Mouse (Mus musculus): ENCODE results near the gene AI481877. TPM values are rescaled to one million over a fixed set of nuclear protein-coding genes. Genes with fewer than 3 reads are reported as not detected.
A peak's percentile ranks its signal among the peaks of the same experiment; 100 is the strongest.

AI481877 gene
- polyA plus RNA-seq, 1 experiment from 2014 or later, result not detected

GRCm38 (mm10) chr4:59007974-59008373 is 130.8 kb downstream of the AI481877 start:
- Histone ChIP-seq H3K9me3 (no peaks in the 10 kb centered on the region), H3K27me3 (ENCODE audit: poor library complexity, severe bottlenecking) (no peaks in the 10 kb centered on the region), H3K27ac (no peak overlapping the region), H3K36me3 (replicated peaks) (no peaks in the 10 kb centered on the region), H3K4me1 (peaks cover 38% of the 10 kb centered on the region), H3K4me3 (no peak overlapping the region)
- WGBS, result 80% methylated on average over 5 of the region's 5 CpGs
- no peak for DNase-seq (ENCODE audit: extremely low spot score, low spot score)

- H3K27me3 ChIP-seq (ENCODE audit: poor library complexity, severe bottlenecking), result no peaks in the 10 kb centered on the region
- WGBS, result 75% methylated on average over 6 of the region's 6 CpGs
- no peak for DNase-seq (ENCODE audit: extremely low spot score, low spot score)
Observed at GRCm38 (mm10) chr4:59007016-59007415, 131.8 kb downstream of the AI481877 start.

GRCm38 (mm10) chr4:59006211-59006610 is 132.6 kb downstream of the AI481877 start:
- no peaks in the 10 kb centered on the region for H3K27me3 ChIP-seq (ENCODE audit: poor library complexity, severe bottlenecking)
- H3K4me3 ChIP-seq, result no peak overlapping the region
- H3K4me1 ChIP-seq, result peaks cover 44% of the 10 kb centered on the region
- DNase-seq (ENCODE audit: extremely low spot score, low spot score), result no peak
- 67% methylated on average over 8 of the region's 8 CpGs for WGBS
- H3K9me3 ChIP-seq, result no peaks in the 10 kb centered on the region
- H3K27ac ChIP-seq, result no peak overlapping the region
- no peaks in the 10 kb centered on the region for H3K36me3 ChIP-seq (replicated peaks)

More at GRCm38 (mm10) chr4:59007016-59007415, 131.8 kb downstream of the AI481877 start:
- H3K27ac ChIP-seq, result no peak overlapping the region
- peaks cover 44% of the 10 kb centered on the region for H3K4me1 ChIP-seq
- H3K36me3 ChIP-seq (replicated peaks), result no peaks in the 10 kb centered on the region
- H3K9me3 ChIP-seq, result no peaks in the 10 kb centered on the region
- no peak overlapping the region for H3K4me3 ChIP-seq

- H3K36me3 ChIP-seq (replicated peaks), result no peaks in the 10 kb centered on the region
- H3K27me3 ChIP-seq (ENCODE audit: poor library complexity, severe bottlenecking), result no peaks in the 10 kb centered on the region
- peak overlapping the region; percentile 93 for H3K27ac ChIP-seq
- WGBS, result 45% methylated on average over 7 of the region's 7 CpGs
- H3K4me3 ChIP-seq, result peak overlapping the region; percentile 90
- DNase-seq (ENCODE audit: extremely low spot score, low spot score), result no peak
- peaks cover 44% of the 10 kb centered on the region for H3K4me1 ChIP-seq
- H3K9me3 ChIP-seq, result no peaks in the 10 kb centered on the region
Observed at GRCm38 (mm10) chr4:59003806-59004200, 135.0 kb downstream of the AI481877 start.

- peak; percentile 92 for DNase-seq (ENCODE audit: extremely low spot score, low spot score)
- H3K36me3 ChIP-seq (replicated peaks), result no peaks in the 10 kb centered on the region
- peak within 1 kb of the TSS; percentile 93 for H3K27ac ChIP-seq
- under 1% methylated on average over 87 of the region's 89 CpGs for WGBS
- no peaks in the 10 kb centered on the region for H3K27me3 ChIP-seq (ENCODE audit: poor library complexity, severe bottlenecking)
- no peaks in the 10 kb centered on the region for H3K9me3 ChIP-seq
- H3K4me3 ChIP-seq, result peak within 1 kb of the TSS; percentile 90
- H3K4me1 ChIP-seq, result peaks cover 44% of the 10 kb centered on the region
Observed at GRCm38 (mm10) chr4:59002948-59003805, 135.6 kb downstream of the AI481877 start, which contains the start of gene Gm20503. Gene Gm20503 (plus strand): TSS chr4:59003210.

- Histone ChIP-seq H3K27ac (no peak overlapping the region), H3K9me3 (no peaks in the 10 kb centered on the region), H3K4me3 (no peak overlapping the region), H3K36me3 (replicated peaks) (no peaks in the 10 kb centered on the region), H3K4me1 (peaks cover 29% of the 10 kb centered on the region), H3K27me3 (ENCODE audit: poor library complexity, severe bottlenecking) (no peaks in the 10 kb centered on the region)
- 5% methylated on average over 2 of the region's 2 CpGs for WGBS
- no peak for DNase-seq (ENCODE audit: extremely low spot score, low spot score)
Observed at GRCm38 (mm10) chr4:59000614-59001013, 138.2 kb downstream of the AI481877 start.

GRCm38 (mm10) chr4:58999686-59000085 is 139.1 kb downstream of the AI481877 start:
- Histone ChIP-seq H3K9me3 (no peaks in the 10 kb centered on the region), H3K4me1 (peaks cover 20% of the 10 kb centered on the region), H3K27me3 (ENCODE audit: poor library complexity, severe bottlenecking) (no peaks in the 10 kb centered on the region), H3K36me3 (replicated peaks) (no peaks in the 10 kb centered on the region), H3K27ac (no peak overlapping the region), H3K4me3 (no peak overlapping the region)
- peak; percentile 56 for DNase-seq (ENCODE audit: extremely low spot score, low spot score)
- WGBS, result 24% methylated on average over 2 of the region's 2 CpGs

- Histone ChIP-seq H3K9me3 (no peaks in the 10 kb centered on the region), H3K36me3 (replicated peaks) (no peaks in the 10 kb centered on the region), H3K27ac (no peak overlapping the region), H3K4me3 (no peak overlapping the region), H3K27me3 (ENCODE audit: poor library complexity, severe bottlenecking) (no peaks in the 10 kb centered on the region), H3K4me1 (peaks cover 10% of the 10 kb centered on the region)
- DNase-seq (ENCODE audit: extremely low spot score, low spot score), result no peak
- WGBS, result 92% methylated on average over 1 of the region's 1 CpGs
Observed at GRCm38 (mm10) chr4:58998688-58999087, 140.1 kb downstream of the AI481877 start.

- Histone ChIP-seq H3K9me3 (no peaks in the 10 kb centered on the region), H3K36me3 (replicated peaks) (no peaks in the 10 kb centered on the region), H3K4me1 (no peaks in the 10 kb centered on the region), H3K27ac (no peak overlapping the region), H3K4me3 (no peak overlapping the region), H3K27me3 (ENCODE audit: poor library complexity, severe bottlenecking) (no peaks in the 10 kb centered on the region)
- WGBS, result 86% methylated on average over 5 of the region's 5 CpGs
- no peak for DNase-seq (ENCODE audit: extremely low spot score, low spot score)
Observed at GRCm38 (mm10) chr4:58997081-58997480, 141.7 kb downstream of the AI481877 start.

- no peak for DNase-seq (ENCODE audit: extremely low spot score, low spot score)
- 80% methylated on average over 8 of the region's 8 CpGs for WGBS
Observed at GRCm38 (mm10) chr4:58995251-58995693, 143.5 kb downstream of the AI481877 start.

GRCm38 (mm10) chr4:58994762-58995161 is 144.0 kb downstream of the AI481877 start, which contains the start of gene Dnajc25:
Gene Dnajc25 (plus strand): TSS chr4:58995062.
- Histone ChIP-seq H3K27me3 (ENCODE audit: poor library complexity, severe bottlenecking) (no peaks in the 10 kb centered on the region), H3K36me3 (replicated peaks) (no peaks in the 10 kb centered on the region), H3K4me1 (no peaks in the 10 kb centered on the region), H3K4me3 (no peak within 1 kb of the TSS), H3K27ac (no peak within 1 kb of the TSS), H3K9me3 (no peaks in the 10 kb centered on the region)
- 89% methylated on average over 4 of the region's 4 CpGs for WGBS
- no peak for DNase-seq (ENCODE audit: extremely low spot score, low spot score)

More at GRCm38 (mm10) chr4:58995251-58995693, 143.5 kb downstream of the AI481877 start:
- no peaks in the 10 kb centered on the region for H3K9me3 ChIP-seq
- no peaks in the 10 kb centered on the region for H3K27me3 ChIP-seq (ENCODE audit: poor library complexity, severe bottlenecking)
- no peak overlapping the region for H3K27ac ChIP-seq
- no peaks in the 10 kb centered on the region for H3K4me1 ChIP-seq
- H3K4me3 ChIP-seq, result no peak overlapping the region
- no peaks in the 10 kb centered on the region for H3K36me3 ChIP-seq (replicated peaks)

Measured in forebrain, embryonic 10.5 days (tissue).